33 mouse cellular contexts compared by ENCODE assay signal in genomic region chr5:140500736-140501135, GRCm38 (mm10). TPM values are rescaled to one million over a fixed set of nuclear protein-coding genes. Genes with fewer than 3 reads are reported as not detected.
A peak's percentile ranks its signal among the peaks of the same experiment; 100 is the strongest.
DNase-seq lines count a peak whose midpoint lies in the region; ATAC-seq and TF ChIP-seq lines count a peak whose summit lies in the region.
"Had no signal": no experiment of that assay in that cellular context is flagged by ENCODE, and none has a peak within 500 bp of the region (broad histone marks: within the 10 kb centered on the region; RNA-seq: fewer than 3 reads in every experiment).

No protein-coding gene starts in this region.

- WGBS in liver, embryonic 14.5 days (ENCODE audit: insufficient replicate concordance) = 31% methylated on average over 6 of the region's 6 CpGs
- 42% methylated on average over 6 of the region's 6 CpGs for WGBS in liver, embryonic 12.5 days (ENCODE audit: insufficient replicate concordance)

- H3K27me3 ChIP-seq in liver, embryonic 14.5 days (ENCODE audit: control insufficient read depth, insufficient read depth, low read length) = no peaks in the 10 kb centered on the region
- no peaks in the 10 kb centered on the region for H3K27me3 ChIP-seq in liver, embryonic 12.5 days (replicated peaks)
- H3K27me3 ChIP-seq in MEL (ENCODE audit: control insufficient read depth in 1 of 2, insufficient read depth in 2 of 2, low read length in 2 of 2) = no peaks in the 10 kb centered on the region; a peak in 1 of 4 replicates
- H3K27me3 ChIP-seq: heart, embryonic 15.5 days; intestine, embryonic 15.5 days; lung, embryonic 15.5 days had no signal

- DNase-seq in liver, embryonic 14.5 days (ENCODE audit: low read depth in 3 of 3, low spot score in 3 of 3) = peak in 1 of 3 experiments; percentile 28
- DNase-seq in MEL (ENCODE audit: low read depth, low spot score) = peak; percentile 26
- no peak for DNase-seq in heart, postnatal 4 days
- DNase-seq: adrenal gland, postnatal 14 days; B cell, adult 2 months; cerebellum, adult 11-12 months; cerebellum, postnatal 10 days; forebrain, postnatal 0 days; kidney, adult 9 months; kidney, postnatal 10 days; layer of hippocampus, postnatal 36 days; left cerebral cortex, postnatal 4 days; thymus, adult 2 months; thymus, postnatal 36 days had no signal

- no peak for TF ChIP-seq POLR2A in MEL (IDR thresholded peaks at IDR 0.05; ENCODE audit: control insufficient read depth in 1 of 2, insufficient read depth in 1 of 2, low read depth in 1 of 2, low read length in 2 of 2, poor library complexity in 1 of 2)

- TF ChIP-seq EP300 in liver, embryonic 14.5 days (IDR thresholded peaks at IDR 0.05; ENCODE audit: low read depth) = peak; percentile 41
- no peak for TF ChIP-seq EP300 in MEL (IDR thresholded peaks at IDR 0.05; ENCODE audit: low read depth in 1 of 2, low read length in 2 of 2)

- ATAC-seq in liver, embryonic 14.5 days (ENCODE audit: insufficient read depth) = no peak
- ATAC-seq in liver, embryonic 12.5 days = no peak
- peak; percentile 27 for ATAC-seq in granulocyte monocyte progenitor cell, adult 5-6 weeks (replicated peaks; ENCODE audit: poor library complexity, severe bottlenecking)
- peak; percentile 23 for ATAC-seq in megakaryocyte-erythroid progenitor cell, adult 5-6 weeks (replicated peaks; ENCODE audit: low FRiP score, low TSS enrichment, poor library complexity, severe bottlenecking)
- no peak for ATAC-seq in activated CD4-positive, CD25-positive, alpha-beta regulatory T cell, adult 4 months
- ATAC-seq: forebrain, postnatal 0 days; hindbrain, postnatal 0 days; intestine, embryonic 15.5 days; midbrain, embryonic 13.5 days had no signal

- no peak for TF ChIP-seq RAD21 in MEL (IDR thresholded peaks at IDR 0.05; ENCODE audit: low read depth, low read length)

- H3K4me2 ChIP-seq in liver, embryonic 14.5 days (ENCODE audit: low read depth) = no peak overlapping the region
- H3K4me2 ChIP-seq in liver, embryonic 12.5 days = no peak overlapping the region
- H3K4me2 ChIP-seq: forebrain, embryonic 12.5 days; heart, embryonic 15.5 days; hindbrain, embryonic 12.5 days; intestine, embryonic 15.5 days; lung, embryonic 15.5 days; midbrain, embryonic 13.5 days had no signal

- H3K4me1 ChIP-seq in liver, embryonic 14.5 days (replicated peaks; ENCODE audit: control insufficient read depth in 2 of 2, insufficient read depth in 2 of 2, low read length in 1 of 2) = peaks cover 7 to 15% of the 10 kb centered on the region in 2 experiments
- H3K4me1 ChIP-seq in liver, embryonic 12.5 days = peaks cover 51% of the 10 kb centered on the region
- peaks cover 4 to 23% of the 10 kb centered on the region in 2 experiments for H3K4me1 ChIP-seq in MEL (ENCODE audit: control insufficient read depth in 1 of 2, insufficient read depth in 2 of 2, low read length in 2 of 2)

- no peak overlapping the region for H3K9ac ChIP-seq in liver, embryonic 14.5 days (replicated peaks)
- H3K9ac ChIP-seq in liver, embryonic 12.5 days = no peak overlapping the region
- H3K9ac ChIP-seq in MEL (ENCODE audit: control insufficient read depth, low read depth, low read length, poor library complexity, severe bottlenecking) = no peak overlapping the region
- H3K9ac ChIP-seq: forebrain, embryonic 12.5 days; forebrain, postnatal 0 days; heart, embryonic 15.5 days; hindbrain, embryonic 12.5 days; intestine, embryonic 15.5 days; lung, embryonic 15.5 days; midbrain, embryonic 13.5 days had no signal

- no peaks in the 10 kb centered on the region; the same call in 1 of the 2 replicates for H3K79me2 ChIP-seq in MEL (ENCODE audit: control insufficient read depth, insufficient read depth, low read length, poor library complexity)

- no peak overlapping the region for H3K4me3 ChIP-seq in liver, embryonic 14.5 days (ENCODE audit: insufficient read depth in 1 of 2, low read depth in 2 of 2, low read length in 2 of 2)
- no peak overlapping the region for H3K4me3 ChIP-seq in liver, embryonic 12.5 days
- H3K4me3 ChIP-seq in MEL (ENCODE audit: control insufficient read depth in 1 of 2, insufficient read depth in 1 of 2, low read depth in 2 of 2, low read length in 2 of 2) = no peak overlapping the region; a peak in 1 of 4 replicates
- H3K4me3 ChIP-seq: erythroblast, embryonic 14.5 days; forebrain, embryonic 12.5 days; heart, embryonic 10.5 days; heart, embryonic 15.5 days; hindbrain, embryonic 12.5 days; intestine, embryonic 15.5 days; lung, embryonic 15.5 days; megakaryocyte, embryonic 14.5 days; midbrain, embryonic 13.5 days had no signal

- no peak overlapping the region for H3K27ac ChIP-seq in liver, embryonic 14.5 days
- H3K27ac ChIP-seq in liver, embryonic 12.5 days = no peak overlapping the region
- no peak overlapping the region for H3K27ac ChIP-seq in MEL (ENCODE audit: control insufficient read depth, low read depth, low read length)
- H3K27ac ChIP-seq: forebrain, embryonic 12.5 days; heart, embryonic 10.5 days; heart, embryonic 15.5 days; hindbrain, embryonic 12.5 days; hindbrain, postnatal 0 days; intestine, embryonic 15.5 days; lung, embryonic 15.5 days; midbrain, embryonic 13.5 days had no signal

- H3K36me3 ChIP-seq in liver, embryonic 14.5 days (replicated peaks; ENCODE audit: control insufficient read depth, insufficient read depth, low read depth) = no peaks in the 10 kb centered on the region
- no peaks in the 10 kb centered on the region for H3K36me3 ChIP-seq in liver, embryonic 12.5 days
- peaks cover 0 to 6% of the 10 kb centered on the region in 2 experiments; a peak in 2 of 4 replicates for H3K36me3 ChIP-seq in MEL (ENCODE audit: control insufficient read depth in 1 of 2, insufficient read depth in 2 of 2, low read length in 2 of 2)
- H3K36me3 ChIP-seq: forebrain, embryonic 12.5 days; heart, embryonic 10.5 days; heart, embryonic 15.5 days; hindbrain, embryonic 12.5 days; intestine, embryonic 15.5 days; lung, embryonic 15.5 days; midbrain, embryonic 13.5 days had no signal

- no peak for TF ChIP-seq CTCF in liver, embryonic 14.5 days (IDR thresholded peaks at IDR 0.05; ENCODE audit: low read depth)
- TF ChIP-seq CTCF in MEL (IDR thresholded peaks at IDR 0.05 in 2 of 3, conservative IDR thresholded peaks at IDR 0.05 in 1 of 3; ENCODE audit: control insufficient read depth in 1 of 3, insufficient read depth in 1 of 3, low read depth in 2 of 3, low read length in 3 of 3, poor library complexity in 1 of 3, severe bottlenecking in 1 of 3) = no peak

- H3K9me3 ChIP-seq in liver, embryonic 14.5 days (ENCODE audit: control insufficient read depth, low read length) = no peaks in the 10 kb centered on the region
- H3K9me3 ChIP-seq in liver, embryonic 12.5 days (replicated peaks) = no peaks in the 10 kb centered on the region
- no peaks in the 10 kb centered on the region for H3K9me3 ChIP-seq in MEL (replicated peaks; ENCODE audit: insufficient read depth, low read length)
- H3K9me3 ChIP-seq: forebrain, embryonic 12.5 days; heart, embryonic 10.5 days; heart, embryonic 15.5 days; hindbrain, embryonic 12.5 days; intestine, embryonic 15.5 days; lung, embryonic 15.5 days; megakaryocyte, embryonic 14.5 days; midbrain, embryonic 13.5 days had no signal

TF ChIP-seq in MEL, 35 proteins besides CTCF, POLR2A, EP300 and RAD21 (continues in another document):
- TF ChIP-seq BHLHE40 (IDR thresholded peaks at IDR 0.05; ENCODE audit: borderline replicate concordance, low read depth, low read length) (no peak), TAL1 (IDR thresholded peaks at IDR 0.05; ENCODE audit: low read length) (no peak), MYC (IDR thresholded peaks at IDR 0.05; ENCODE audit: low read depth, low read length) (no peak), TCF12 (IDR thresholded peaks at IDR 0.05; ENCODE audit: low read depth, low read length) (no peak), JUND (IDR thresholded peaks at IDR 0.05; ENCODE audit: low read depth, low read length) (no peak), ELF1 (IDR thresholded peaks at IDR 0.05; ENCODE audit: low read depth, low read length) (no peak), ZMIZ1 (IDR thresholded peaks at IDR 0.05; ENCODE audit: low read depth, low read length) (no peak), SIN3A (IDR thresholded peaks at IDR 0.05; ENCODE audit: low read length) (no peak), TBP (IDR thresholded peaks at IDR 0.05; ENCODE audit: low read depth, low read length) (no peak), NELFE (IDR thresholded peaks at IDR 0.05; ENCODE audit: low read depth, low read length) (no peak), KAT2A (conservative IDR thresholded peaks at IDR 0.05; ENCODE audit: low read depth, low read length) (no peak)

RNA-seq across cellular contexts. Expression of gene Chst12, which starts 4.6 kb away (rescaled TPM):
- 4.3 and 4.8 TPM in 2 replicates for polyA plus RNA-seq in liver, embryonic 14.5 days (2012; rRNA removed)
- polyA plus RNA-seq in liver, embryonic 14.5 days (2014; fragmentation: Nextera tagmentation; extraction: Ambion mirVana) = 5.4 and 6.5 TPM in 2 replicates
- polyA plus RNA-seq in liver, embryonic 12.5 days (2016; fragmentation: Nextera tagmentation; extraction: Ambion mirVana) = 12.4 TPM in 2 replicates
- total RNA-seq in MEL (2012; rRNA removed) = 2.7 and 4.1 TPM in 2 replicates
- 1 to 10 TPM in 1 of 2 experiments, not detected in 1; 8.6 TPM for polyA plus RNA-seq in MEL (2012; ENCODE audit: insufficient read depth in 1 of 2, insufficient read length in 2 of 2, low read depth in 1 of 2, low replicate concordance in 2 of 2, missing spikeins in 1 of 2)
- total RNA-seq in granulocyte monocyte progenitor cell, adult 5-6 weeks (2014; fragmentation: Nextera tagmentation) = 79.1 and 85.4 TPM in 2 replicates
- 30.2 and 30.3 TPM in 2 replicates for total RNA-seq in granulocyte monocyte progenitor cell, adult 5-6 weeks (2017)
- total RNA-seq in megakaryocyte-erythroid progenitor cell, adult 5-6 weeks (2014; fragmentation: Nextera tagmentation) = 16.6 and 17.2 TPM in 2 replicates
- 3.6 and 3.9 TPM in 2 replicates for total RNA-seq in megakaryocyte-erythroid progenitor cell, adult 5-6 weeks (2017)
- 10 to 100 TPM; 24.5 to 31.7 TPM for polyA plus RNA-seq in activated CD4-positive, CD25-positive, alpha-beta regulatory T cell, adult 4 months (2017; shearing (Covaris generic))
- 1 to 10 TPM; 6.3 to 7.0 TPM for total RNA-seq in heart, postnatal 4 days (2021)

RNA-seq across cellular contexts. Expression of gene Gm4869, which starts 55.3 kb away (rescaled TPM):
- 0.01 TPM in 1 of 2 replicates, not detected in the other for polyA plus RNA-seq in liver, embryonic 14.5 days (2012; rRNA removed)
- polyA plus RNA-seq in liver, embryonic 14.5 days (2014; fragmentation: Nextera tagmentation; extraction: Ambion mirVana) = not detected in 2 replicates
- not detected in 2 replicates for polyA plus RNA-seq in liver, embryonic 12.5 days (2016; fragmentation: Nextera tagmentation; extraction: Ambion mirVana)
- total RNA-seq in MEL (2012; rRNA removed) = 0.07 TPM in 1 of 2 replicates, not detected in the other
- polyA plus RNA-seq in MEL (2012; ENCODE audit: insufficient read depth in 1 of 2, insufficient read length in 2 of 2, low read depth in 1 of 2, low replicate concordance in 2 of 2, missing spikeins in 1 of 2) = under 1 TPM in 1 of 2 experiments, not detected in 1; 0.08 TPM
- not detected in 2 replicates for total RNA-seq in granulocyte monocyte progenitor cell, adult 5-6 weeks (2014; fragmentation: Nextera tagmentation)
- not detected in 2 replicates for total RNA-seq in granulocyte monocyte progenitor cell, adult 5-6 weeks (2017)
- total RNA-seq in megakaryocyte-erythroid progenitor cell, adult 5-6 weeks (2014; fragmentation: Nextera tagmentation) = not detected in 2 replicates
- total RNA-seq in megakaryocyte-erythroid progenitor cell, adult 5-6 weeks (2017) = not detected in 2 replicates
- polyA plus RNA-seq in activated CD4-positive, CD25-positive, alpha-beta regulatory T cell, adult 4 months (2017; shearing (Covaris generic)) = not detected
- total RNA-seq in heart, postnatal 4 days (2021) = not detected
- total RNA-seq: adrenal gland, postnatal 14 days; gastrocnemius, adult 8-10 months; heart, postnatal 25 days; hindbrain, postnatal 0 days; layer of hippocampus, postnatal 36 days; left cerebral cortex, postnatal 4 days had no signal
- polyA plus RNA-seq: erythroblast, embryonic 14.5 days; forebrain, embryonic 12.5 days; forebrain, postnatal 0 days; gonadal fat pad, adult 2 months; heart, embryonic 10.5 days; heart, embryonic 15.5 days; hindbrain, embryonic 12.5 days; hindbrain, postnatal 0 days; intestine, embryonic 15.5 days; large intestine, adult 2 months; midbrain, embryonic 13.5 days; neural tube, embryonic 14.5 days had no signal

Comparison
In these comparisons a context has a peak if more than half of its experiments do, and no peak if none do; other contexts are left out.
1. ATAC-seq: peak in granulocyte monocyte progenitor cell, adult 5-6 weeks (single experiment) and megakaryocyte-erythroid progenitor cell, adult 5-6 weeks (single experiment); none in liver, embryonic 14.5 days (single experiment), liver, embryonic 12.5 days (single experiment) and activated CD4-positive, CD25-positive, alpha-beta regulatory T cell, adult 4 months (single experiment).